Mouse (Mus musculus): ENCODE measurements around the gene Abhd17c. TPM values are rescaled to one million over a fixed set of nuclear protein-coding genes. Genes with fewer than 3 reads are reported as not detected.

The Abhd17c gene
- polyA plus RNA-seq (2015; fragmentation: Nextera tagmentation; extraction: Ambion mirVana), result 29.5 and 40.9 TPM in 2 replicates

DNA sequence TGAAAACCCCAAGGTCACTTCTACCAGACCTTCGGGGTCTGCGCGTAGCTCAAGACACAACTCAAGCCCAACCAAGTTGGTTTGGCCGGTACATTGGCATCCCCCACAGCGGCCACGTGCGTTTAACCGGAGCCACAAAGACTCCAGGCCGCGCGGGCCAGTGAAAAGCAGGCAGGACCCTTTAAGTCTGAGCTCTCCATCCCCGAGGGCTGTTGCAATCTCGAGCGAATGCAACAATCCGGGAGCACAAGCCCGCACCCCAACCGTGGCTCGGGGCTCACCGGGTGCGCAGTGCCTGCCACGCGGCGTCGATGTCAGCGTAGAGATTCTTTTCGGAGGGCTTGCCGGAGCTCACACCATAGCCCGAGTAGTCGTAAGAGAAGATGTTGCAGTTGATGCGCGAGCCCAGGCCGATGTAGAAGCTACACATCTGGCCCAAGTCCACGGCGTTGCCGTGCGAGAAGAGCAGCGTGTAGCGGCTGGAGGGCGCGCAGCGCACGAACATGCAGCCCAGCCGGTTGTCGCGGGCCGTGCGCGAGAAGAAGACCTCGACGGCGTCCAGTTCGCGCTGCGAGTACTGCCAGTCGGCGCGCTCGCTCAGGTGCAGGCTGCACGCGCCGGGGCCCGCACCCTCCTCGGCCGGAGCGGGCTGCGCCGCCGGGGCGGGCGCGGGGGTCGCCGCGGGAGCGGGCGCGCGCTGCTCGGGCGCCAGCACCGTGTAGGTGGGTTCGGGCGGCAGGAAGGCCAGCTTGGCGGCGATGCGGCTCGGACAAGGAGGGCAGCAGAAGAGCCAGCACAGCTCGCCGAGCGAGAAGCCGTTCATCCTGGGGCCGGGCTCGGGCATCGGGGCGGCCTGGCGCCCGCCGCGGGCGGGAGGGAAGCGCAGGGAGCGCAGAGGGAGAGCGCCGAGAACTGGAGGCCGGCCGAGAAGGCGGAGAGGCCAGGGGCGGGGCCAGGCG lies at the start of gene Abhd17c:
TSS of gene Abhd17c (minus strand) at position 893 of the 959 bp plus-strand sequence.

DNA sequence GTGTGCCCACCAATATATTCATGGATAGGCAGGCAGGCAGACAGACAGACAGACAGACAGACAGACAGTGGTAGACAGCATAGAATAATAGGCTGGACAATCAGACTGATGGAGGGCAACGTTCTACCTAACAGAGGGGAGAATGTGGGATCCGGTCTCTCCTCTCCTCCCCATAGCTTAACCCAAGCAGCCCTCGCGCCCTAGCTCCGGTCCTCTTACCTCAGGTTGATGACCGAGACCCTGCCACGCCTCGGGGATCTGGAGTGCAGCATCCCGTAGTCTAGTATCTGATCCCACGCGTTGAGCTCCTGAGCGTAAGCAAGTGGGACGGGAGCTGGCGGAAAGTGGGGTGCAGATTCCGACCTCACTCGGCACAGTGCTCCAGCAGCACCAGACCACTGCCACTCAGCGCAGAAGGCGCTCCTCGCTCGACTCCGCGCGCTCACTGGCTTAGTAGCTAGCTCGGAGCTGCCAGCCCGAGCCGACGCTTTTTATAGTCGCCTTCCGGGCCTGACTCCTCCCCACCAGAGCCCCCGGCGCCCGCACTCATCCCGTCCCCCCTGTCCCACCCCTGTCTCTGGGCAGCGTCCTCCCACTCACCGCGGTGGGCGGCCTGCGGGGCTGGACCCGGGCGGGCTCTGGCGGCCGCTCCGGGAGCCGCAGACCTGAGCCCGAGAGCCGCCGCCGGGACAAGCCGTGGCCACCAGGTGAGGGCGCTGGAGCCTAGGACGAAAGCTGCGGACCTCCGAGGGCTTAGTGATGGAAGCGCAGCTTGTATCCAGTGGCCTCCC lies 65.5 kb downstream of the Abhd17c start, which contains the start of gene Cemip:
TSS of gene Cemip (minus strand) at position 464 of the 791 bp plus-strand sequence.

Other genes starting within 250 kb of the Abhd17c start
- gene Cemip, start 65.4 kb downstream of the Abhd17c start, polyA plus RNA-seq (2015; fragmentation: Nextera tagmentation; extraction: Ambion mirVana), result 0.41 and 0.57 TPM in 2 replicates